Mouse (Mus musculus): Measurements from ENCODE around the gene Hist2h2be.
A peak's percentile ranks its signal among the peaks of the same experiment; 100 is the strongest.

GRCm38 (mm10) chr3:96172197-96173178 lies 48.4 kb upstream of the Hist2h2be start, which contains the start of gene Sf3b4:
- TF ChIP-seq CTCF (IDR thresholded peaks at IDR 0.05; ENCODE audit: borderline replicate concordance, insufficient read depth, low read depth, low read length) (no peak), POLR2A (IDR thresholded peaks at IDR 0.05; ENCODE audit: borderline replicate concordance, insufficient read depth, low read length) (peak; percentile 93)
